Mouse (Mus musculus) neural tube, embryonic 11.5 days (tissue): ENCODE data around the gene Igsf6. TPM values are rescaled to one million over a fixed set of nuclear protein-coding genes. Genes with fewer than 3 reads are reported as not detected.
A peak's percentile ranks its signal among the peaks of the same experiment; 100 is the strongest.

Experiments used
- ATAC-seq: fragments of 200-750 bp; cut with Nextera tagmentation; 2 replicates; pipeline ENCODE4 v1.8.0; 2017; ENCODE audit warnings: moderate number of reproducible peaks, mild to moderate bottlenecking, moderate TSS enrichment, moderate library complexity; ENCODE audit not compliant: insufficient read depth, low FRiP score, low TSS enrichment
- DNase-seq: peaks from one replicate; pipeline ENCODE4 v3.0.0-alpha.2; 2015; ENCODE audit warnings: low spot score
- H3K27ac ChIP-seq: fragments of 300-500 bp; sonication (generic); 2 replicates; pipeline ENCODE4 v1.5.1; 2014; ENCODE audit warnings: low read depth, mild to moderate bottlenecking, low read length
- H3K27me3 ChIP-seq: fragments of 300-500 bp; sonication (generic); 2 replicates; pipeline ENCODE4 v1.6.1; 2014; ENCODE audit warnings: mild to moderate bottlenecking, low read length, mixed read lengths; ENCODE audit not compliant: control insufficient read depth, insufficient read depth
- H3K36me3 ChIP-seq: fragments of 300-500 bp; sonication (generic); 2 replicates; pipeline ENCODE4 v1.6.1; 2014; ENCODE audit warnings: mild to moderate bottlenecking, low read length, moderate library complexity, mixed read lengths; ENCODE audit not compliant: control insufficient read depth, insufficient read depth
- H3K4me1 ChIP-seq: fragments of 300-500 bp; sonication (generic); 2 replicates; pipeline ENCODE4 v1.6.1; 2014; ENCODE audit warnings: low read length, mixed read lengths; ENCODE audit not compliant: control insufficient read depth, insufficient read depth
- H3K4me2 ChIP-seq: fragments of 300-500 bp; sonication (generic); 2 replicates; pipeline ENCODE4 v1.6.1; 2014; ENCODE audit warnings: low read depth, mild to moderate bottlenecking, moderate library complexity
- H3K4me3 ChIP-seq: fragments of 300-500 bp; sonication (generic); 2 replicates; pipeline ENCODE4 v1.5.1; 2014; ENCODE audit warnings: low read depth, low read length
- H3K9ac ChIP-seq: fragments of 300-500 bp; sonication (generic); 2 replicates; pipeline ENCODE4 v1.6.1; 2014; ENCODE audit warnings: mild to moderate bottlenecking, low read length
- H3K9me3 ChIP-seq: fragments of 300-500 bp; sonication (generic); 2 replicates; pipeline ENCODE4 v1.6.1; 2016; ENCODE audit warnings: low read length; ENCODE audit not compliant: control insufficient read depth
- WGBS: fragments of 180-500 bp; shearing (Covaris S2); extraction: QIAGEN DNeasy Blood & Tissue Kit; methylation state at CpG from one replicate; pipeline ENCODE4 v1.1.7; 2014; 5-methylcytosine and 5-hydroxymethylcytosine counted together
- polyA plus RNA-seq: library from polyadenylated mRNA; unstranded; fragments of >200 nt; fragmentation: Nextera tagmentation; extraction: Ambion mirVana; gene quantifications from 2 replicates; pipeline ENCODE4 v1.2.1, GENCODE M21; 2014

Gene Igsf6
- polyA plus RNA-seq: 1.2 and 1.3 TPM in 2 replicates

DNA sequence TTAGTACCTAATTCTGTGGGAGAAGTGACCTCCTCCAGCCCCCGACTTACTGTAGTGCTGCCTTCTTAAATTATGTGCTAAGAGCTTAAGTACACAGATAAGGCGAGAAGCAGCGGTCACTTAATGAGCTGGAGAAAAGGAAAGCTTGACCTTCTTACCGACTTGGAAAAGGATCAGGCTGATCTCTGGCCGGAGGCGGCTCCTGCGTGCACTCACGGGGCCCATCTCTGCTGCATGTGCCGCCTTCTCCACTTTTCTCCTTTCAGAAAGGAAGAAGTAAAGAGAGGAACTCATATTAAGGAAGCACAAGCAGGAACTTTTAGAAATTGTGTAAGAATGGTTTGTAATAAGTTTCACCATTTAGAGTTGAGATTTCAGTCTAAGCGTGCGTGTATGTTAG, at the start of gene Igsf6:
Gene Igsf6 (minus strand): TSS at position 292 of the 400 bp plus-strand sequence.
- WGBS: 88% methylated on average over 11 of the region's 11 CpGs
- H3K27me3 ChIP-seq: no peaks in the 10 kb centered on the region
- no peak for ATAC-seq

DNA sequence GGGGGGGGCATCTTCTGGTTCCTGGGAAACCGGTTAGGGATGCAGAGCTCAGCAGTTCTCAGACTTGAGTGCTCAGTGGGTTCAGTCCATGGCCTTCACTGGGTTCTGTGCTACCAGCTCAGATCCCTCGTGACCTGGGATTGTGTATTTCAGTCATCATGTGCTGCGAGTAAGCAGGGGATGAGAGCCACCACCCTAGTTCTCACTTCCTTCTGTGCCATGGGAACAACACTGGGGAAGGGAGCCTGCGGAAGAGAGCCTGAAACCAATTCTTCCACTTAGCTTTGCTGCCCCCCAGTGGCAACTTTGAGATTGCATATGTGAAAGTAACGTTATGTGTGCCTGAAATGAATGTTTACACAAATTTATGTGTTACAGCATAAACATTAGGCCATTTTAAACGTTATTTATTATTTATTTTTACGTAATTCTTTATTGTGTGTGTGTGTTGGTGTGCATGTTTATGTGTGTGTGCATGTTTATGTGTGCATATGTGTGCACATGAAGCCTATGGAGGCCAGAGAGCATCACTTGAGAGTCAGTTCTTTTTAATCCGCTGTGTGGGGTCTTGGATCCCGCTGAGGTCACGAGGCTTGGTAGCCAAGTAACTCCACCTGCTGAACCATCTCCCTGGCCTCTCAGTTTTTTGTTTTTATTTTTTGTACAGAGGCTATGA, 45.9 kb upstream of the Igsf6 start:
- no peaks in the 10 kb centered on the region for H3K4me1 ChIP-seq
- H3K4me3 ChIP-seq: no peak overlapping the region
- no peaks in the 10 kb centered on the region for H3K36me3 ChIP-seq
- H3K27me3 ChIP-seq: no peaks in the 10 kb centered on the region
- H3K9ac ChIP-seq: no peak overlapping the region
- no peaks in the 10 kb centered on the region for H3K9me3 ChIP-seq
- DNase-seq: peak; percentile 84
- H3K27ac ChIP-seq: no peak overlapping the region
- 13% methylated on average over 10 of the region's 10 CpGs for WGBS
- no peak overlapping the region for H3K4me2 ChIP-seq
- ATAC-seq: peak; percentile 71; the same call in 1 of the 2 replicates

More for the DNA sequence above, at the start of gene Igsf6:
- Histone ChIP-seq H3K4me3 (no peak within 1 kb of the TSS), H3K9ac (no peak within 1 kb of the TSS), H3K36me3 (peaks cover 10% of the 10 kb centered on the region), H3K27ac (no peak within 1 kb of the TSS), H3K4me2 (no peak within 1 kb of the TSS), H3K9me3 (no peaks in the 10 kb centered on the region), H3K4me1 (no peaks in the 10 kb centered on the region)
- no peak for DNase-seq

DNA sequence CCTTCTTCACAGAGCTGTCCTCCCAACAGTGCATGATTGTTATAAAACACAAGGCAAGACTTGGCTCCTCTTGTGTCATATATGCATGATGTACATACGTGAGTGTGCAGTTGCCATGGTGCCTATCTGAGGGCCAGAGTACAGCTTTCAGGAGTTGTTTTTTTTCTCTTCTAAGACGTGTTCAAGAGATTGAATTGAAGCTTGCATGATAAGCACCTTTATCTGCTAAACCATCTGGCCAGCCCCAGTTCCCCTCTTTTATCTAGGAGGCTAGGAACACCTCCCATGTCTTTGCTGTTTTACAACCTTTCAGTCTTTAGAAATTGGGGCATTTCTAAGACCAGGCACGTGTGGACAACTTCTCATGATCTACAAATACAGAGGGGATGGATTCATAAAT, 37.4 kb upstream of the Igsf6 start:
- no peaks in the 10 kb centered on the region for H3K9me3 ChIP-seq
- WGBS: 74% methylated on average over 3 of the region's 3 CpGs
- no peak for DNase-seq
- no peak overlapping the region for H3K4me3 ChIP-seq
- ATAC-seq: no peak
- no peaks in the 10 kb centered on the region for H3K4me1 ChIP-seq
- no peak overlapping the region for H3K27ac ChIP-seq
- H3K36me3 ChIP-seq: no peaks in the 10 kb centered on the region
- no peak overlapping the region for H3K9ac ChIP-seq
- no peak overlapping the region for H3K4me2 ChIP-seq
- H3K27me3 ChIP-seq: no peaks in the 10 kb centered on the region

DNA sequence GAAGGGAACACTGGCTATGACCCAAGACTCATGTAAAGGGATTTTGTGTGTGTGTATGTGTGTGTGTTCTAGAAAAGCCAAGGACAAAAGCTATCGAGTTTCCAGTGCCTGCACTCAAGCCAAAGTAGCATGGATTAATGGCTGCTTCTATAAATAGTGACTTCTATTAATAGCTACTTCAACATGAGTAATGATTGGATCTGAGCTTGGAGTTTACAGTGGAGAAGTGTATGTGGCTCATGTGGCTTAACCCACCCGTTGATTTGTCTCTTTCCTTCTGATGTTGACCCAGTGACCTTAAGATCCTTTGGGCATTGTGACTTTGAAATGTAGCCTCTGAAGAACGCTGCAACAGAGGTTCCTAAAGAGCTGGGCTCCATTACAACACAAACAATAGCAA, 36.9 kb upstream of the Igsf6 start:
- H3K9ac ChIP-seq: no peak overlapping the region
- H3K27ac ChIP-seq: no peak overlapping the region
- no peaks in the 10 kb centered on the region for H3K4me1 ChIP-seq
- H3K9me3 ChIP-seq: no peaks in the 10 kb centered on the region
- H3K4me2 ChIP-seq: no peak overlapping the region
- DNase-seq: no peak
- no peaks in the 10 kb centered on the region for H3K36me3 ChIP-seq
- 40% methylated on average over 3 of the region's 3 CpGs for WGBS
- no peak overlapping the region for H3K4me3 ChIP-seq
- no peak for ATAC-seq
- no peaks in the 10 kb centered on the region for H3K27me3 ChIP-seq

DNA sequence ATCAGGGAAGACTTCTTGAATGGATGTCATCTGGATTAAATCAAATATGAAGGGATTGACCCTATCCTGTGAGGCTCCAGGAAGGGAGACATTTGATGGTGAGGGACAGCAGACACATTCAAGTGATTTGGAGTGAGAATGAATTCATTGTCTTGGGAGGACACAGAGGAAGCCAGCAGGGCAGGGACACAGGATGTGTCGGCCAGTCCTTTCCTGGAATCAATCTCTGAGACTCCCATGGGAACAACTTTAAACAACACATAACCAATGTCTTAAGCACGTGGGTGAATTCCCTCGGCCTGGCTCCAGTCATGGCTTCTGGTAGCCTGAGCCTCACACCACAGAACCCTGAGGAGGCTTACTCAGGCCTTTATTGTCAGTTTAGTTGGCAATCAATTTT, 33.5 kb upstream of the Igsf6 start:
- Histone ChIP-seq H3K4me3 (no peak overlapping the region), H3K36me3 (no peaks in the 10 kb centered on the region), H3K4me2 (no peak overlapping the region), H3K27ac (no peak overlapping the region), H3K27me3 (no peaks in the 10 kb centered on the region), H3K9me3 (no peaks in the 10 kb centered on the region), H3K4me1 (no peaks in the 10 kb centered on the region), H3K9ac (no peak overlapping the region)
- 64% methylated on average over 3 of the region's 3 CpGs for WGBS
- ATAC-seq (no peak), DNase-seq (no peak)

DNA sequence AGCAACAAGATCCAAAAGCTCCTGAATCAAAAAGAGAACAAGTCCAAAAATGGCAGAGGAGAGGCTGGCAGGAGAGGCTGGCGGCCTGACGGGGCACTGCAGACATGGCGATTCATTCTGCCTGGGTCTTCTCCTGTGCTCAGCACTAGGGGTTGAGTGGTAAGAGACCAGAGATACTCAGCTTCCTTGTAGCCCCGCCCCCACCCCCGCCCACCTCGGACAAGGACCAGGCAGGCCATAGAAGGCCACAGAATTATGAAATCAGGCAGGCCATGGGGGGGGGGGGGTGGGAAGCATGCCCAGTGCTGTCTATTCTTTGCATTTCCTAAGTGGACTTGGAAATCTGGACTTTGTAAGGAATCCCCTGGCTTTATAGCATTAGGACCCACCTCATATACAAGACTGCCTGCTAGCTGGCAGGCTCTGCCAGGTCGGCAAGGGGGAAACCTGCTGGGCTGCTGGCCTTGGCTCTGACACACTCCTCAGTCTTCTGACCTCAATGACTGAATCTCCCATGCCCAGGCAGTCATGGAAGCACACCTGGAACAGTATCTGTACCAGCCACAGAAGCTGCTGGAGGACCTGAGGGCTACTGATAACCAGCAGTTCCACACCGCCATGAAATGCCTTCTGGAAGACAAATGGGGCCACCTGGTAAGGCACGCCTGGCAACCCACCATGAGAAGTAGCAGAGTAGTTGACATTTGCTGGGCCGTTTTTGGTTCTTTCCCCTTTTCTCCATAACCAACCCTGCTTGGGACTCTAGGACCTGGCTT, 24.4 kb upstream of the Igsf6 start:
- Histone ChIP-seq H3K9ac (no peak overlapping the region), H3K4me3 (no peak overlapping the region), H3K27ac (no peak overlapping the region), H3K27me3 (no peaks in the 10 kb centered on the region), H3K36me3 (no peaks in the 10 kb centered on the region), H3K9me3 (no peaks in the 10 kb centered on the region), H3K4me1 (no peaks in the 10 kb centered on the region), H3K4me2 (no peak overlapping the region)
- 65% methylated on average over 9 of the region's 10 CpGs for WGBS
- ATAC-seq: no peak
- no peak for DNase-seq

DNA sequence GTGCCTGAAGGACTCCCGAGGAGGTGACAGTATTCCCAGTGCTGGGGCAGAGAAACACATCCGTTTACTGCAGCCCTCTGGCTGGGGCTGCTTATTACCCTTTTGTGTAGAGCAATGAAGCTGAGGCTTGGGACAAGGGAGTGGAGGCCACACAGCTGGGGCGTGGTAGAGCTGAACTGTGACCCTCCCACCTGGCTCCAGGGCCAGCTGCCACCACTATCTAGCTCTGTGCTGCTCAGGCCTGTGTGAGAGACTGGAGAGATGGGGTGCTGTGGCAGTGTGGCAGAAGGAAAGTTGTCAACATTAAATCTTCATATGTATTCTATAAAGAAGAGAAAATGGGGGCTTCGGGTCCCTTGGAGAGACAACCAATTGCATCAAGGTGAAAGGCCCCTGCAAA, 18.7 kb upstream of the Igsf6 start:
- no peaks in the 10 kb centered on the region for H3K36me3 ChIP-seq
- 48% methylated on average over 4 of the region's 4 CpGs for WGBS
- no peak overlapping the region for H3K4me2 ChIP-seq
- DNase-seq: no peak
- H3K4me1 ChIP-seq: no peaks in the 10 kb centered on the region
- no peak for ATAC-seq
- H3K4me3 ChIP-seq: no peak overlapping the region
- no peak overlapping the region for H3K9ac ChIP-seq
- H3K27me3 ChIP-seq: no peaks in the 10 kb centered on the region
- no peak overlapping the region for H3K27ac ChIP-seq
- H3K9me3 ChIP-seq: no peaks in the 10 kb centered on the region

DNA sequence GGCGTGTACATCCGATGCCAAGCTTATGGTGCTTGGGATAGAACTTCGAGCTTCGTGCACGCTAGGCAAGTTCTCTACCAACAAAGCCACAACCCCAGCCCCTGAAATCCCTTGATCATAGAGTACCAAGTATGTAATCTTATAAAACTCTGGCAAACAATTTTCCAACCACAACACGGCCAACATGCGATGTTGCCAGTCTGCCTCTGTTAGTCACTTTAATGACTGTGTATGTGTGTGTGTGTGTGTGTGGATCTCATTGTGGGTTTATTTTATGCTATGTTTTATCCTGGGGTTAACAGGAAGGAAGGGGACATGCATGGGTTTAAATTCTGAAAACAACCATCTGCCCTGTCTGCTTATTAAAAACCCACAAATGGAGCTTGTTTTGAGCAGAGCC, 16.4 kb upstream of the Igsf6 start:
- Histone ChIP-seq H3K4me1 (no peaks in the 10 kb centered on the region), H3K27ac (no peak overlapping the region), H3K4me3 (no peak overlapping the region), H3K27me3 (no peaks in the 10 kb centered on the region), H3K9ac (no peak overlapping the region), H3K4me2 (no peak overlapping the region), H3K9me3 (no peaks in the 10 kb centered on the region), H3K36me3 (no peaks in the 10 kb centered on the region)
- 89% methylated on average over 7 of the region's 7 CpGs for WGBS
- ATAC-seq: no peak
- no peak for DNase-seq

DNA sequence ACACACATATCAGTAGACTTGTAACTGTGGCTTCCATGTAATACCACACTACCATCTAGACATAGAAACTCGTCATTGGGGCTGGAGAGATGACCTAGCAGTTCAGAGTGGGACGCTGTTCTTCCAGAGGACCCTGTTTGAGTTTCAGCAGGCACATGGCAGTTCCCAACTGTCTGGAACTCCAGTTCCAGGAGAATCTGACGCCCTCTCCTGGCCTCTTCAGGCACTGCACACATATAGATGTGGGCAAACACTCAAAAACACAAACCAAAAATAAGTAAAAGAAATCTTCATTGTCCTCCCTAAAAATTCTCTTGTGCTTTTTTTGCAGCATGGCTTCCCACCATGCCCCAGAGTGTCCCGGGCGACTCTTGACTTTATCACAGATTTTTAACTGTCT, 14.4 kb upstream of the Igsf6 start:
- no peak for ATAC-seq
- Histone ChIP-seq H3K27me3 (no peaks in the 10 kb centered on the region), H3K4me2 (no peak overlapping the region), H3K27ac (no peak overlapping the region), H3K4me3 (no peak overlapping the region), H3K9ac (no peak overlapping the region), H3K36me3 (no peaks in the 10 kb centered on the region), H3K9me3 (no peaks in the 10 kb centered on the region), H3K4me1 (no peaks in the 10 kb centered on the region)
- WGBS: 79% methylated on average over 5 of the region's 5 CpGs
- no peak for DNase-seq
